Mouse (Mus musculus) heart, embryonic 15.5 days (tissue): ENCODE measurements around the gene Olfr1155. TPM values are rescaled to one million over a fixed set of nuclear protein-coding genes. Genes with fewer than 3 reads are reported as not detected.

Experiments used
- ATAC-seq: fragments of 200-750 bp; cut with Nextera tagmentation; replicated peaks from 2 replicates; pipeline ENCODE4 v1.8.0; 2017; ENCODE audit warnings: low read depth, moderate TSS enrichment; ENCODE audit not compliant: insufficient number of reproducible peaks, insufficient read depth, low FRiP score
- H3K27ac ChIP-seq: fragments of 300-500 bp; sonication (generic); 2 replicates; pipeline ENCODE4 v1.5.1; 2015; ENCODE audit warnings: mild to moderate bottlenecking, inconsistent platforms
- H3K27me3 ChIP-seq: fragments of 300-500 bp; sonication (generic); 2 replicates; pipeline ENCODE4 v1.6.1; 2015; ENCODE audit warnings: inconsistent platforms
- H3K36me3 ChIP-seq: fragments of 300-500 bp; sonication (generic); 2 replicates; pipeline ENCODE4 v1.6.1; 2015; ENCODE audit warnings: mild to moderate bottlenecking, inconsistent platforms
- H3K4me1 ChIP-seq: fragments of 300-500 bp; sonication (generic); replicated peaks from 2 replicates; pipeline ENCODE4 v1.6.1; 2015; ENCODE audit warnings: inconsistent platforms
- H3K4me2 ChIP-seq: fragments of 300-500 bp; sonication (generic); 2 replicates; pipeline ENCODE4 v1.6.1; 2015; ENCODE audit warnings: inconsistent platforms, mild to moderate bottlenecking, moderate library complexity
- H3K4me3 ChIP-seq: fragments of 300-500 bp; sonication (generic); 2 replicates; pipeline ENCODE4 v1.5.1; 2015; ENCODE audit warnings: mild to moderate bottlenecking, inconsistent platforms
- H3K9ac ChIP-seq: fragments of 300-500 bp; sonication (generic); 2 replicates; pipeline ENCODE4 v1.6.1; 2015; ENCODE audit warnings: mild to moderate bottlenecking, inconsistent platforms
- H3K9me3 ChIP-seq: fragments of 300-500 bp; sonication (generic); replicated peaks from 2 replicates; pipeline ENCODE4 v1.6.1; 2016; ENCODE audit warnings: inconsistent platforms
- WGBS: fragments of 180-500 bp; shearing (Covaris S2); methylation state at CpG from one replicate; pipeline ENCODE4 v1.1.7; 2015; ENCODE audit warnings: mixed read lengths; 5-methylcytosine and 5-hydroxymethylcytosine counted together
- polyA plus RNA-seq: library from polyadenylated mRNA; unstranded; fragments of >200 nt; fragmentation: Nextera tagmentation; extraction: Ambion mirVana; gene quantifications from 2 replicates; pipeline ENCODE4 v1.2.1, GENCODE M21; 2015

Olfr1155 gene
- not detected in 2 replicates for polyA plus RNA-seq

DNA sequence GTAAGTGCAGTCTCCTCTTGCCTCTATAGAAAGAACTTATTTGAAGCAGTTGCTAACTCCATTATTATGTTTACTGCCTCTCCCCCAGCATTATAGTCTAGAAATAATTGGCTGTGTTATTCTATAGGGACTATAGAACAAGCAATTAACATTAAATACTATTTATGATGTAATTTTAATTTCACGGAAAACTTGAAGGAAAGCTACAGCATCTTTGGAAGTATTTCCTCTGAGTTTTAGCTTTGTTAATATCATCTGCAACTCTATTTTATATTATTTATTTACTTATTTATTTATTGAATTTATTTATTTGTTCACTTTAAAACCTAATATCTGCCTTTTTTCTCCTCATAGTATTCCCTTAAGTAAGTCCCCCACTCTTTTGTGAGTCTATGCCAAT, at the start of gene Olfr1155:
TSS of gene Olfr1155 (minus strand) at position 101 of the 400 bp plus-strand sequence.
- Histone ChIP-seq H3K9me3 (no peaks in the 10 kb centered on the region), H3K4me3 (no peak within 1 kb of the TSS), H3K4me2 (no peak within 1 kb of the TSS), H3K36me3 (no peaks in the 10 kb centered on the region), H3K27me3 (no peaks in the 10 kb centered on the region), H3K4me1 (no peaks in the 10 kb centered on the region), H3K9ac (no peak within 1 kb of the TSS), H3K27ac (no peak within 1 kb of the TSS)
- ATAC-seq = no peak
- 81% methylated on average over 1 of the region's 1 CpGs for WGBS

GRCm38 (mm10) chr2:87989813-87990212, 44.9 kb upstream of the Olfr1155 start, which contains the start of gene Olfr1158:
Gene Olfr1158 (plus strand): TSS chr2:87990113.
- no peaks in the 10 kb centered on the region for H3K36me3 ChIP-seq
- H3K9ac ChIP-seq = no peak within 1 kb of the TSS
- no peak within 1 kb of the TSS for H3K4me2 ChIP-seq
- H3K4me1 ChIP-seq = no peaks in the 10 kb centered on the region
- no peak for ATAC-seq
- H3K4me3 ChIP-seq = no peak within 1 kb of the TSS
- H3K9me3 ChIP-seq = no peaks in the 10 kb centered on the region
- no peaks in the 10 kb centered on the region for H3K27me3 ChIP-seq
- H3K27ac ChIP-seq = no peak within 1 kb of the TSS

- H3K9ac ChIP-seq = no peak within 1 kb of the TSS
- no peaks in the 10 kb centered on the region for H3K36me3 ChIP-seq
- H3K27ac ChIP-seq = no peak within 1 kb of the TSS
- no peaks in the 10 kb centered on the region; the same call in 1 of the 2 replicates for H3K9me3 ChIP-seq
- no peaks in the 10 kb centered on the region for H3K4me1 ChIP-seq
- 63% methylated on average over 3 of the region's 3 CpGs for WGBS
- no peak for ATAC-seq
- H3K4me2 ChIP-seq = no peak within 1 kb of the TSS
- no peak within 1 kb of the TSS for H3K4me3 ChIP-seq
- H3K27me3 ChIP-seq = no peaks in the 10 kb centered on the region
These were observed 29.6 kb upstream of the Olfr1155 start, which contains the start of gene Olfr74 for GRCm38 (mm10) chr2:87974563-87974962. Gene Olfr74 (minus strand): TSS chr2:87974663.

DNA sequence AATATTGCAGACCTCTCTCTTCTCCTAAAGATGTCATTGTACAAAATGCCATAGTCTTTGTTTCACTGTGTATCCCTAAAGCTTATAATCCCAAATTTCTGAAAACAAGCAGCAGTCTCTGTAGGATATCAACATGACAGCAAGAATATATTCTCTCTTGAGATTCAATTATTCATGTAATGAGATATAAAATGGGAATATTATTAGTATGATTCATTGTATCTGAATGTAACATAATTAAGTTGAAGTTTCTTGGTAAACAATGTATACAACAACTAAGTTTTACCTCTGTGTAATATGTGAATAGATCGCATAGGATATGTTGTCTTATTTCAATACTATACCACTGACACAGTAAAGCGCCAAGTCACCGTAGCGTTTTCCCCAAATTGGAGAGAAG, 23.3 kb upstream of the Olfr1155 start, which contains the start of gene Olfr1157:
TSS of gene Olfr1157 (minus strand) at position 101 of the 400 bp plus-strand sequence.
- no peak within 1 kb of the TSS for H3K4me3 ChIP-seq
- H3K4me1 ChIP-seq = no peaks in the 10 kb centered on the region
- H3K9ac ChIP-seq = no peak within 1 kb of the TSS
- ATAC-seq = no peak
- H3K36me3 ChIP-seq = no peaks in the 10 kb centered on the region
- H3K4me2 ChIP-seq = no peak within 1 kb of the TSS
- H3K27me3 ChIP-seq = no peaks in the 10 kb centered on the region
- H3K9me3 ChIP-seq = no peaks in the 10 kb centered on the region
- no peak within 1 kb of the TSS for H3K27ac ChIP-seq
- WGBS = 82% methylated on average over 4 of the region's 4 CpGs

DNA sequence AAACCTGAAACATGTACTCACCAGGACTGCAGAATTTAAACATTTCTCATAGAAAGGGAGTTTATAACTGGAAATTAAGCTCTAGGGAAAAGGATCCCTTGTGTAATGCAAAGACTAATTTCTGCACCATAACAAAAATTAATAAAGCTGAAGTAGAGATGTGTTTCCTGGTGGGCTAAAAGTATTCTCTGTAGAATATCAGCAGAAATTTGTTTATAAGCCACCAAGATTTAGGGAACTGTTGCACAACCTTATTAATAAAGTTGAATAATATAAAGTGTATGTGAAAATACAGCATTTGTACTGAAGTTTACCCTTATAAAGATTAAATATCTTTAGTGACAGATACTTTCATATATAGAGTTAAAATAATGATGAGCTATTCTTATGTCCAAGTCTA, 8.1 kb upstream of the Olfr1155 start, which contains the start of gene Olfr1156:
TSS of gene Olfr1156 (minus strand) at position 101 of the 400 bp plus-strand sequence.
- ATAC-seq = no peak
- no peaks in the 10 kb centered on the region for H3K36me3 ChIP-seq
- H3K4me1 ChIP-seq = no peaks in the 10 kb centered on the region
- no peaks in the 10 kb centered on the region for H3K9me3 ChIP-seq
- no peak within 1 kb of the TSS for H3K4me2 ChIP-seq
- H3K27me3 ChIP-seq = no peaks in the 10 kb centered on the region
- H3K9ac ChIP-seq = no peak within 1 kb of the TSS
- H3K4me3 ChIP-seq = no peak within 1 kb of the TSS
- no peak within 1 kb of the TSS for H3K27ac ChIP-seq

DNA sequence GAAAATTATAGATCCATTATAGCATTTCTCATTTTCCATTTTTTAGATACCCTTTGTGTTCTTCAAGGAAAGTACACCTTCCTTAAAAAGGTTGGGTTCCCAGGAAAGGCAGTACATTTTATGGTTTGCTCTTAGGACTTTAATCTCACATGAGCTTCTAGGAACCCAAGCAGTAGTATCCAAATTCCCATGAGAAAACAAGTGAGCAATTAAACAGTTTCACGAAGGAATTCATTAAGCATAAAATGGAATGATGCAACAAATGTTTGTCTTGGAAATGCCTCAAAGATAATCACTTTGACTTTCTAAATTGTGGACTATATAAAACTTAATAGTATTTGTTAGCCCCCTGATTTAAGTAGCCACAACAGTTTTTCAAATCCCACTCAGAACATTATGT, 39.9 kb downstream of the Olfr1155 start, which contains the start of gene Olfr1154:
TSS of gene Olfr1154 (minus strand) at position 101 of the 400 bp plus-strand sequence.
- Histone ChIP-seq H3K27me3 (no peaks in the 10 kb centered on the region), H3K4me2 (no peak within 1 kb of the TSS), H3K36me3 (no peaks in the 10 kb centered on the region), H3K9ac (no peak within 1 kb of the TSS), H3K4me3 (no peak within 1 kb of the TSS), H3K9me3 (no peaks in the 10 kb centered on the region), H3K4me1 (no peaks in the 10 kb centered on the region), H3K27ac (no peak within 1 kb of the TSS)
- no peak for ATAC-seq
- WGBS = 80% methylated on average over 1 of the region's 1 CpGs

GRCm38 (mm10) chr2:87894662-87895061, 50.3 kb downstream of the Olfr1155 start, which contains the start of gene Olfr1153:
Gene Olfr1153 (plus strand): TSS chr2:87894962.
- H3K9ac ChIP-seq = no peak within 1 kb of the TSS
- no peak within 1 kb of the TSS for H3K4me3 ChIP-seq
- no peak within 1 kb of the TSS for H3K27ac ChIP-seq
- ATAC-seq = no peak
- no peaks in the 10 kb centered on the region for H3K9me3 ChIP-seq
- H3K36me3 ChIP-seq = no peaks in the 10 kb centered on the region
- H3K4me1 ChIP-seq = no peaks in the 10 kb centered on the region
- H3K27me3 ChIP-seq = no peaks in the 10 kb centered on the region
- 66% methylated on average over 1 of the region's 1 CpGs for WGBS
- no peak within 1 kb of the TSS for H3K4me2 ChIP-seq

Other genes with a start within 250 kb of the Olfr1155 start
- not detected in 2 replicates for gene Olfr1137, start 232.0 kb downstream of the Olfr1155 start, polyA plus RNA-seq
- not detected in 2 replicates for gene Olfr1138, start 205.2 kb downstream of the Olfr1155 start, polyA plus RNA-seq
- gene Olfr1140, start 201.4 kb downstream of the Olfr1155 start, polyA plus RNA-seq = not detected in 2 replicates
- not detected in 2 replicates for gene Olfr1141, start 191.1 kb downstream of the Olfr1155 start, polyA plus RNA-seq
- gene Olfr152, start 165.7 kb downstream of the Olfr1155 start, polyA plus RNA-seq = not detected in 2 replicates
- not detected in 2 replicates for gene Olfr1143, start 144.5 kb downstream of the Olfr1155 start, polyA plus RNA-seq
- gene Olfr1145, start 135.3 kb downstream of the Olfr1155 start, polyA plus RNA-seq = not detected in 2 replicates
- gene Olfr1148, start 114.6 kb downstream of the Olfr1155 start, polyA plus RNA-seq = not detected in 2 replicates
- not detected in 2 replicates for gene Olfr1150-ps1, start 101.1 kb downstream of the Olfr1155 start, polyA plus RNA-seq
- not detected in 2 replicates for gene Olfr1151, start 89.3 kb downstream of the Olfr1155 start, polyA plus RNA-seq
- not detected in 2 replicates for gene Olfr1152, start 78.6 kb downstream of the Olfr1155 start, polyA plus RNA-seq
- not detected in 2 replicates for gene Olfr1153, start 50.2 kb downstream of the Olfr1155 start, polyA plus RNA-seq
- not detected in 2 replicates for gene Olfr1154, start 40.0 kb downstream of the Olfr1155 start, polyA plus RNA-seq
- not detected in 2 replicates for gene Olfr1156, start 8.0 kb upstream of the Olfr1155 start, polyA plus RNA-seq
- not detected in 2 replicates for gene Olfr1157, start 23.2 kb upstream of the Olfr1155 start, polyA plus RNA-seq
- gene Olfr74, start 29.5 kb upstream of the Olfr1155 start, polyA plus RNA-seq = not detected in 2 replicates
- not detected in 2 replicates for gene Olfr1158, start 45.0 kb upstream of the Olfr1155 start, polyA plus RNA-seq
- not detected in 2 replicates for gene Olfr1160, start 63.1 kb upstream of the Olfr1155 start, polyA plus RNA-seq
- not detected in 2 replicates for gene Olfr1161, start 77.6 kb upstream of the Olfr1155 start, polyA plus RNA-seq
- gene Olfr73, start 92.6 kb upstream of the Olfr1155 start, polyA plus RNA-seq = not detected in 2 replicates
- gene Olfr1162, start 106.0 kb upstream of the Olfr1155 start, polyA plus RNA-seq = not detected in 2 replicates
- not detected in 2 replicates for gene Olfr1163, start 126.7 kb upstream of the Olfr1155 start, polyA plus RNA-seq
- not detected in 2 replicates for gene Olfr1164, start 148.8 kb upstream of the Olfr1155 start, polyA plus RNA-seq
- not detected in 2 replicates for gene Olfr1166, start 183.1 kb upstream of the Olfr1155 start, polyA plus RNA-seq
- gene Olfr1167, start 210.1 kb upstream of the Olfr1155 start, polyA plus RNA-seq = not detected in 2 replicates
- not detected in 2 replicates for gene Olfr1168, start 236.7 kb upstream of the Olfr1155 start, polyA plus RNA-seq